Mouse (Mus musculus) cortical plate, adult 2 months (tissue): Measurements from ENCODE around the gene Slamf8. TPM values are rescaled to one million over a fixed set of nuclear protein-coding genes. Genes with fewer than 3 reads are reported as not detected.

Source experiments
- H3K27ac ChIP-seq: fragments of 200-500 bp; 2 replicates; pipeline ENCODE4 v1.5.1; 2012; ENCODE audit warnings: low read length, control low read depth, inconsistent platforms; ENCODE audit not compliant: insufficient read depth
- H3K4me1 ChIP-seq: fragments of 200-500 bp; 2 replicates; pipeline ENCODE4 v1.6.1; 2011; ENCODE audit warnings: low read length; ENCODE audit not compliant: control insufficient read depth, insufficient read depth
- H3K4me3 ChIP-seq: fragments of 200-500 bp; 2 replicates; pipeline ENCODE4 v1.5.1; 2011; ENCODE audit warnings: mild to moderate bottlenecking, low read length, control low read depth; ENCODE audit not compliant: insufficient read depth
- CTCF ChIP-seq: fragments of 200-500 bp; IDR thresholded peaks from 2 replicates; pipeline ENCODE4 v1.5.1; 2011; ENCODE audit warnings: mild to moderate bottlenecking, control low read depth, low read length; ENCODE audit not compliant: insufficient read depth; ENCODE audit errors: extremely low read depth
- POLR2A ChIP-seq: fragments of 200-500 bp; IDR thresholded peaks from 2 replicates; pipeline ENCODE4 v1.6.1; 2011; ENCODE audit warnings: mild to moderate bottlenecking, low read length, control low read depth; ENCODE audit not compliant: insufficient read depth; ENCODE audit errors: extremely low read depth
- polyA plus RNA-seq: library from polyadenylated mRNA; depleted of rRNA; stranded (reverse); fragments of >200 nt; gene quantifications from 2 replicates; pipeline ENCODE4 v1.2.3, GENCODE M21; 2012; rRNA removed

Slamf8 gene
- polyA plus RNA-seq, 1 experiment, result 0.31 TPM

DNA sequence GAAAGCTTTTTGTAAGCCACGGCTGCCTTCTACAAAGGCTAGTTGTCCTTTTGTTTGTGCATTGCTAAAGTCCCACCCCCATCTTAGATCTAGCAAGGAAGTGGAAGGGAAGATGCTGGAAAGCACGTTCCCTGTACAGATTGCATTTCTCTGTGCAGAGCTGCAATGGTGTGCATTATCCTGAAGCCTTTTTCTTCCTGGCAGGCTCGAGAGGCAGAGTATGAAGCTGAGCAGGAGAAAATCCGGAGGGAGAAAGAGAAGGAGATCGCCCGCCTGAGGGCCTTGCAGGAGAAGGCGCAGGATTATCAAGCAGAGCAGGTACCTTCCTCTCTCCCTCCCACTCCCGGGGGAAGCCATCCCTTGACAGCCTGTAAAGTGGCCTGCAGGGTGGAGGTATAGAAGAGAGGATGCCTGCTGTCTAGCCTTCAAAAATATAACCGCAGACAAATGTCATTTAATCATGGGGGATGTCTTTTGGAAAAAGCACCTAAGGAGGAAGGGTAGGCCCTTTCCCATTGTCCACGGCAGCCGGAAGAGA lies 50.0 kb downstream of the Slamf8 start:
- no peak overlapping the region for H3K27ac ChIP-seq

GRCm38 (mm10) chr1:172539827-172540226 lies 50.5 kb downstream of the Slamf8 start:
- Histone ChIP-seq H3K4me1 (no peaks in the 10 kb centered on the region), H3K27ac (no peak overlapping the region), H3K4me3 (no peak overlapping the region)
- TF ChIP-seq CTCF, result no peak
- no peak for TF ChIP-seq POLR2A

More for the DNA sequence above, 50.0 kb downstream of the Slamf8 start:
- no peaks in the 10 kb centered on the region for H3K4me1 ChIP-seq
- no peak for TF ChIP-seq POLR2A
- no peak for TF ChIP-seq CTCF
- no peak overlapping the region for H3K4me3 ChIP-seq

GRCm38 (mm10) chr1:172535116-172535515 lies 55.3 kb downstream of the Slamf8 start:
- Histone ChIP-seq H3K4me3 (no peak overlapping the region), H3K27ac (no peak overlapping the region), H3K4me1 (no peaks in the 10 kb centered on the region)
- TF ChIP-seq CTCF, result no peak
- TF ChIP-seq POLR2A, result no peak

- TF ChIP-seq POLR2A, result no peak
- TF ChIP-seq CTCF, result no peak
- no peak overlapping the region for H3K4me3 ChIP-seq
These were observed 57.8 kb downstream of the Slamf8 start for GRCm38 (mm10) chr1:172532551-172532950.

More at GRCm38 (mm10) chr1:172532551-172532950, 57.8 kb downstream of the Slamf8 start:
- Histone ChIP-seq H3K4me1 (no peaks in the 10 kb centered on the region), H3K27ac (no peak overlapping the region)

Other genes starting within 250 kb of the Slamf8 start
- 96.8 and 102 TPM in 2 replicates for gene Kcnj10, start 249.4 kb downstream of the Slamf8 start, polyA plus RNA-seq
- gene Pigm, start 214.0 kb downstream of the Slamf8 start, polyA plus RNA-seq, result 6.5 TPM in 2 replicates
- 1.3 and 1.4 TPM in 2 replicates for gene Slamf9, start 115.2 kb downstream of the Slamf8 start, polyA plus RNA-seq
- gene Igsf9, start 108.8 kb downstream of the Slamf8 start, polyA plus RNA-seq, result 15.6 and 16.2 TPM in 2 replicates
- gene Tagln2, start 90.5 kb downstream of the Slamf8 start, polyA plus RNA-seq, result 15.8 and 18.0 TPM in 2 replicates
- gene Cfap45, start 69.8 kb downstream of the Slamf8 start, polyA plus RNA-seq, result 3.3 and 3.6 TPM in 2 replicates
- gene Vsig8, start 34.6 kb downstream of the Slamf8 start, polyA plus RNA-seq, result 0.47 and 0.52 TPM in 2 replicates
- 0.11 TPM in 1 of 2 replicates, not detected in the other for gene Fcrl6, start 12.0 kb upstream of the Slamf8 start, polyA plus RNA-seq
- 11.6 and 12.0 TPM in 2 replicates for gene Dusp23, start 42.4 kb upstream of the Slamf8 start, polyA plus RNA-seq
- gene Crp, start 107.5 kb upstream of the Slamf8 start, polyA plus RNA-seq, result not detected in 2 replicates